Mouse (Mus musculus) liver, postnatal 0 days (tissue): ENCODE data around the gene Alcam. TPM values are rescaled to one million over a fixed set of nuclear protein-coding genes. Genes with fewer than 3 reads are reported as not detected.

Experiments used
- ATAC-seq: fragments of 200-750 bp; cut with Nextera tagmentation; 2 replicates; pipeline ENCODE4 v1.8.0; 2017; ENCODE audit warnings: mild to moderate bottlenecking, moderate library complexity
- DNase-seq: peaks from one replicate; pipeline ENCODE4 v3.0.0-alpha.2; 2016
- H3K27ac ChIP-seq: fragments of 300-500 bp; sonication (generic); 2 replicates; pipeline ENCODE4 v1.5.1; 2014; ENCODE audit warnings: antibody characterized with exemption, moderate library complexity, mild to moderate bottlenecking, low read depth
- H3K27me3 ChIP-seq: fragments of 300-500 bp; sonication (generic); 2 replicates; pipeline ENCODE4 v1.6.1; 2014; ENCODE audit warnings: low read length, control low read depth, mixed read lengths; ENCODE audit not compliant: insufficient read depth
- H3K36me3 ChIP-seq: fragments of 300-500 bp; sonication (generic); replicated peaks from 2 replicates; pipeline ENCODE4 v1.6.1; 2014; ENCODE audit warnings: mild to moderate bottlenecking, control low read depth, low read length, moderate library complexity, mixed read lengths; ENCODE audit not compliant: insufficient read depth
- H3K4me1 ChIP-seq: fragments of 300-500 bp; sonication (generic); 2 replicates; pipeline ENCODE4 v1.6.1; 2014; ENCODE audit warnings: antibody characterized with exemption, mild to moderate bottlenecking, control low read depth; ENCODE audit not compliant: insufficient read depth
- H3K4me2 ChIP-seq: fragments of 300-500 bp; sonication (generic); 2 replicates; pipeline ENCODE4 v1.6.1; 2014; ENCODE audit warnings: low read depth, mild to moderate bottlenecking, low read length, moderate library complexity, mixed read lengths
- H3K4me3 ChIP-seq: fragments of 300-500 bp; sonication (generic); 2 replicates; pipeline ENCODE4 v1.5.1; 2014; ENCODE audit warnings: low read depth, low read length
- H3K9ac ChIP-seq: fragments of 300-500 bp; sonication (generic); replicated peaks from 2 replicates; pipeline ENCODE4 v1.6.1; 2014; ENCODE audit warnings: mild to moderate bottlenecking, moderate library complexity
- H3K9me3 ChIP-seq: fragments of 300-500 bp; sonication (generic); 2 replicates; pipeline ENCODE4 v1.6.1; 2016; ENCODE audit warnings: mild to moderate bottlenecking, control low read depth, low read length, mixed read lengths
- CTCF ChIP-seq: sonication (generic); IDR thresholded peaks from 2 replicates; pipeline ENCODE4 v1.5.1; 2016; ENCODE audit warnings: antibody characterized with exemption, low read depth
- EP300 ChIP-seq: IDR thresholded peaks from 2 replicates; pipeline ENCODE4 v1.6.1; 2016; ENCODE audit warnings: antibody characterized with exemption, low read depth, mild to moderate bottlenecking
- WGBS: fragments of 180-500 bp; shearing (Covaris S2); extraction: QIAGEN DNeasy Blood & Tissue Kit; methylation state at CpG from one replicate; pipeline ENCODE4 v1.1.7; 2014; ENCODE audit not compliant: insufficient replicate concordance; 5-methylcytosine and 5-hydroxymethylcytosine counted together
- polyA plus RNA-seq: library from polyadenylated mRNA; unstranded; fragments of >200 nt; fragmentation: Nextera tagmentation; extraction: Ambion mirVana; gene quantifications from 2 replicates; pipeline ENCODE4 v1.2.1, GENCODE M21; 2015

Gene Alcam
- polyA plus RNA-seq, 1 experiment from 2014 or later: 8.1 TPM

- no peaks in the 10 kb centered on the region for H3K4me1 ChIP-seq
- no peak overlapping the region for H3K4me2 ChIP-seq
- TF ChIP-seq EP300: no peak
- no peak for TF ChIP-seq CTCF
- ATAC-seq (no peak), DNase-seq (no peak)
- no peaks in the 10 kb centered on the region for H3K9me3 ChIP-seq
- H3K27ac ChIP-seq: no peak overlapping the region
- no peaks in the 10 kb centered on the region for H3K36me3 ChIP-seq
- WGBS: 79% methylated on average over 9 of the region's 9 CpGs
- H3K27me3 ChIP-seq: no peaks in the 10 kb centered on the region
- no peak overlapping the region for H3K9ac ChIP-seq
- no peak overlapping the region for H3K4me3 ChIP-seq
Measured at GRCm38 (mm10) chr16:52302790-52303531, 150.9 kb downstream of the Alcam start.

GRCm38 (mm10) chr16:52301730-52302129, 152.1 kb downstream of the Alcam start:
- DNase-seq (no peak), ATAC-seq (no peak)
- 72% methylated on average over 7 of the region's 7 CpGs for WGBS

GRCm38 (mm10) chr16:52296376-52296775, 157.5 kb downstream of the Alcam start:
- H3K36me3 ChIP-seq: peaks cover 3% of the 10 kb centered on the region; the same call in 1 of the 2 replicates
- H3K27ac ChIP-seq: no peak overlapping the region
- H3K27me3 ChIP-seq: no peaks in the 10 kb centered on the region
- 32% methylated on average over 1 of the region's 1 CpGs for WGBS
- H3K9me3 ChIP-seq: no peaks in the 10 kb centered on the region
- ATAC-seq (no peak), DNase-seq (no peak)
- no peaks in the 10 kb centered on the region for H3K4me1 ChIP-seq
- no peak overlapping the region for H3K4me3 ChIP-seq
- TF ChIP-seq CTCF: no peak
- TF ChIP-seq EP300: no peak
- H3K4me2 ChIP-seq: no peak overlapping the region
- H3K9ac ChIP-seq: no peak overlapping the region

More at GRCm38 (mm10) chr16:52301730-52302129, 152.1 kb downstream of the Alcam start:
- no peak overlapping the region for H3K4me2 ChIP-seq
- no peak overlapping the region for H3K9ac ChIP-seq
- H3K9me3 ChIP-seq: no peaks in the 10 kb centered on the region
- H3K36me3 ChIP-seq: no peaks in the 10 kb centered on the region
- TF ChIP-seq EP300 (no peak), CTCF (no peak)
- H3K4me3 ChIP-seq: no peak overlapping the region
- no peaks in the 10 kb centered on the region for H3K27me3 ChIP-seq
- no peaks in the 10 kb centered on the region for H3K4me1 ChIP-seq
- H3K27ac ChIP-seq: no peak overlapping the region

GRCm38 (mm10) chr16:52295535-52295934, 158.3 kb downstream of the Alcam start:
- no peak for DNase-seq
- H3K27ac ChIP-seq: no peak overlapping the region

GRCm38 (mm10) chr16:52292440-52293048, 161.3 kb downstream of the Alcam start:
- H3K4me3 ChIP-seq: no peak overlapping the region
- no peaks in the 10 kb centered on the region for H3K9me3 ChIP-seq
- TF ChIP-seq EP300 (no peak), CTCF (no peak)
- DNase-seq: no peak
- no peak overlapping the region for H3K4me2 ChIP-seq
- no peaks in the 10 kb centered on the region for H3K4me1 ChIP-seq
- peaks cover 11% of the 10 kb centered on the region for H3K36me3 ChIP-seq
- H3K9ac ChIP-seq: no peak overlapping the region
- WGBS: 79% methylated on average over 3 of the region's 3 CpGs
- H3K27ac ChIP-seq: no peak overlapping the region
- H3K27me3 ChIP-seq: no peaks in the 10 kb centered on the region
- ATAC-seq: no peak

More at GRCm38 (mm10) chr16:52295535-52295934, 158.3 kb downstream of the Alcam start:
- no peak overlapping the region for H3K4me2 ChIP-seq
- H3K27me3 ChIP-seq: no peaks in the 10 kb centered on the region
- no peaks in the 10 kb centered on the region for H3K9me3 ChIP-seq
- no peak overlapping the region for H3K9ac ChIP-seq
- no peak overlapping the region for H3K4me3 ChIP-seq
- ATAC-seq: no peak
- H3K4me1 ChIP-seq: no peaks in the 10 kb centered on the region
- TF ChIP-seq EP300: no peak
- no peak for TF ChIP-seq CTCF
- peaks cover 3% of the 10 kb centered on the region; the same call in 1 of the 2 replicates for H3K36me3 ChIP-seq

- H3K27me3 ChIP-seq: no peaks in the 10 kb centered on the region
- no peak for DNase-seq
- no peak overlapping the region for H3K4me3 ChIP-seq
- H3K9me3 ChIP-seq: no peaks in the 10 kb centered on the region
- WGBS: 66% methylated on average over 2 of the region's 2 CpGs
- TF ChIP-seq CTCF (no peak), EP300 (no peak)
- no peak overlapping the region for H3K9ac ChIP-seq
- 0 out of 2 replicates have a peak, but pooled peaks cover 3% of the 10 kb centered on the region for H3K36me3 ChIP-seq
- no peak for ATAC-seq
- H3K4me1 ChIP-seq: no peaks in the 10 kb centered on the region
- H3K4me2 ChIP-seq: no peak overlapping the region
- H3K27ac ChIP-seq: no peak overlapping the region
Measured at GRCm38 (mm10) chr16:52280186-52280585, 173.7 kb downstream of the Alcam start.
